Mouse (Mus musculus): ENCODE measurements at regions not wholly inside any gene's neighbourhood (a gene's known extent, or its start where the extent isn't known, plus 50 kb on each side); places are given as distances from the start of the nearest gene placed in this dataset.

- Histone ChIP-seq H3K4me1 (no peaks in the 10 kb centered on the region), H3K4me3 (no peak overlapping the region)
- WGBS = 82% methylated on average over 5 of the region's 5 CpGs
These were observed 207.5 kb downstream of the Fndc1 start for GRCm38 (mm10) chr17:7619641-7620040.

GRCm38 (mm10) chr17:7608046-7608445 is 219.1 kb downstream of the Fndc1 start:
- 73% methylated on average over 11 of the region's 11 CpGs for WGBS
- Histone ChIP-seq H3K4me1 (peaks cover 8% of the 10 kb centered on the region; the same call in 1 of the 2 replicates), H3K27ac (no peak overlapping the region), H3K27me3 (ENCODE audit: poor library complexity, severe bottlenecking) (no peaks in the 10 kb centered on the region), H3K4me3 (no peak overlapping the region), H3K9me3 (no peaks in the 10 kb centered on the region), H3K36me3 (replicated peaks) (no peaks in the 10 kb centered on the region)
- no peak for DNase-seq (ENCODE audit: extremely low spot score, low spot score)

More at GRCm38 (mm10) chr17:7619641-7620040, 207.5 kb downstream of the Fndc1 start:
- no peaks in the 10 kb centered on the region for H3K9me3 ChIP-seq
- DNase-seq (ENCODE audit: extremely low spot score, low spot score) = no peak
- H3K27ac ChIP-seq = no peak overlapping the region
- H3K27me3 ChIP-seq (ENCODE audit: poor library complexity, severe bottlenecking) = no peaks in the 10 kb centered on the region
- H3K36me3 ChIP-seq (replicated peaks) = no peaks in the 10 kb centered on the region

- no peaks in the 10 kb centered on the region for H3K9me3 ChIP-seq
- no peak overlapping the region for H3K4me3 ChIP-seq
- peaks cover 8% of the 10 kb centered on the region; the same call in 1 of the 2 replicates for H3K4me1 ChIP-seq
- no peak overlapping the region for H3K27ac ChIP-seq
- no peaks in the 10 kb centered on the region for H3K36me3 ChIP-seq (replicated peaks)
- DNase-seq (ENCODE audit: extremely low spot score, low spot score) = no peak
- H3K27me3 ChIP-seq (ENCODE audit: poor library complexity, severe bottlenecking) = no peaks in the 10 kb centered on the region
- 81% methylated on average over 4 of the region's 4 CpGs for WGBS
These were observed 219.7 kb downstream of the Fndc1 start for GRCm38 (mm10) chr17:7607431-7607830.

- Histone ChIP-seq H3K4me1 (peaks cover 8% of the 10 kb centered on the region; the same call in 1 of the 2 replicates), H3K36me3 (replicated peaks) (no peaks in the 10 kb centered on the region), H3K4me3 (no peak overlapping the region), H3K27me3 (ENCODE audit: poor library complexity, severe bottlenecking) (no peaks in the 10 kb centered on the region), H3K27ac (peak overlapping the region; percentile 54), H3K9me3 (no peaks in the 10 kb centered on the region)
- 63% methylated on average over 5 of the region's 5 CpGs for WGBS
- no peak for DNase-seq (ENCODE audit: extremely low spot score, low spot score)
These were observed 219.7 kb upstream of the Unc93a2 start for GRCm38 (mm10) chr17:7604813-7605504.

GRCm38 (mm10) chr17:7604096-7604495 is 218.8 kb upstream of the Unc93a2 start:
- Histone ChIP-seq H3K4me3 (no peak overlapping the region), H3K27me3 (ENCODE audit: poor library complexity, severe bottlenecking) (no peaks in the 10 kb centered on the region), H3K36me3 (replicated peaks) (no peaks in the 10 kb centered on the region), H3K4me1 (peaks cover 8% of the 10 kb centered on the region; the same call in 1 of the 2 replicates), H3K9me3 (no peaks in the 10 kb centered on the region), H3K27ac (no peak overlapping the region)
- 98% methylated on average over 3 of the region's 3 CpGs for WGBS
- no peak for DNase-seq (ENCODE audit: extremely low spot score, low spot score)

- Histone ChIP-seq H3K4me3 (no peak overlapping the region), H3K4me1 (peaks cover 5% of the 10 kb centered on the region; the same call in 1 of the 2 replicates), H3K27ac (no peak overlapping the region), H3K36me3 (replicated peaks) (no peaks in the 10 kb centered on the region), H3K9me3 (no peaks in the 10 kb centered on the region), H3K27me3 (ENCODE audit: poor library complexity, severe bottlenecking) (no peaks in the 10 kb centered on the region)
- DNase-seq (ENCODE audit: extremely low spot score, low spot score) = no peak
- WGBS = 79% methylated on average over 2 of the region's 2 CpGs
These were observed 215.3 kb upstream of the Unc93a2 start for GRCm38 (mm10) chr17:7600555-7600954.

GRCm38 (mm10) chr17:7597481-7597880 is 212.2 kb upstream of the Unc93a2 start:
- no peak overlapping the region for H3K4me3 ChIP-seq
- no peaks in the 10 kb centered on the region for H3K36me3 ChIP-seq (replicated peaks)
- no peaks in the 10 kb centered on the region for H3K4me1 ChIP-seq
- H3K27me3 ChIP-seq (ENCODE audit: poor library complexity, severe bottlenecking) = no peaks in the 10 kb centered on the region
- no peak overlapping the region for H3K27ac ChIP-seq
- H3K9me3 ChIP-seq = no peaks in the 10 kb centered on the region
- 61% methylated on average over 2 of the region's 2 CpGs for WGBS
- no peak for DNase-seq (ENCODE audit: extremely low spot score, low spot score)

GRCm38 (mm10) chr17:7594801-7595200 is 209.5 kb upstream of the Unc93a2 start:
- Histone ChIP-seq H3K4me1 (no peaks in the 10 kb centered on the region), H3K4me3 (no peak overlapping the region), H3K27me3 (ENCODE audit: poor library complexity, severe bottlenecking) (no peaks in the 10 kb centered on the region), H3K27ac (no peak overlapping the region), H3K9me3 (no peaks in the 10 kb centered on the region), H3K36me3 (replicated peaks) (no peaks in the 10 kb centered on the region)
- 69% methylated on average over 3 of the region's 3 CpGs for WGBS
- DNase-seq (ENCODE audit: extremely low spot score, low spot score) = no peak

GRCm38 (mm10) chr17:7592491-7592890 is 207.2 kb upstream of the Unc93a2 start:
- Histone ChIP-seq H3K4me3 (no peak overlapping the region), H3K27ac (no peak overlapping the region), H3K9me3 (no peaks in the 10 kb centered on the region), H3K27me3 (ENCODE audit: poor library complexity, severe bottlenecking) (no peaks in the 10 kb centered on the region), H3K4me1 (no peaks in the 10 kb centered on the region), H3K36me3 (replicated peaks) (no peaks in the 10 kb centered on the region)
- 83% methylated on average over 4 of the region's 4 CpGs for WGBS
- no peak for DNase-seq (ENCODE audit: extremely low spot score, low spot score)

- Histone ChIP-seq H3K4me1 (no peaks in the 10 kb centered on the region), H3K36me3 (replicated peaks) (no peaks in the 10 kb centered on the region), H3K9me3 (no peaks in the 10 kb centered on the region), H3K27me3 (ENCODE audit: poor library complexity, severe bottlenecking) (no peaks in the 10 kb centered on the region), H3K4me3 (no peak overlapping the region), H3K27ac (no peak overlapping the region)
- no peak for DNase-seq (ENCODE audit: extremely low spot score, low spot score)
- WGBS = 86% methylated on average over 4 of the region's 4 CpGs
These were observed 197.7 kb upstream of the Unc93a2 start for GRCm38 (mm10) chr17:7582866-7583398.

- H3K36me3 ChIP-seq (replicated peaks) = no peaks in the 10 kb centered on the region
These were observed 193.8 kb upstream of the Unc93a2 start for GRCm38 (mm10) chr17:7579031-7579430.

GRCm38 (mm10) chr17:7578003-7578402 is 192.7 kb upstream of the Unc93a2 start:
- no peak overlapping the region for H3K4me3 ChIP-seq
- no peaks in the 10 kb centered on the region for H3K27me3 ChIP-seq (ENCODE audit: poor library complexity, severe bottlenecking)
- H3K36me3 ChIP-seq (replicated peaks) = no peaks in the 10 kb centered on the region
- H3K9me3 ChIP-seq = no peaks in the 10 kb centered on the region
- 88% methylated on average over 8 of the region's 8 CpGs for WGBS
- no peak for DNase-seq (ENCODE audit: extremely low spot score, low spot score)
- no peaks in the 10 kb centered on the region for H3K4me1 ChIP-seq
- no peak overlapping the region for H3K27ac ChIP-seq

More at GRCm38 (mm10) chr17:7579031-7579430, 193.8 kb upstream of the Unc93a2 start:
- Histone ChIP-seq H3K4me3 (no peak overlapping the region), H3K9me3 (no peaks in the 10 kb centered on the region), H3K4me1 (no peaks in the 10 kb centered on the region), H3K27ac (no peak overlapping the region), H3K27me3 (ENCODE audit: poor library complexity, severe bottlenecking) (no peaks in the 10 kb centered on the region)
- no peak for DNase-seq (ENCODE audit: extremely low spot score, low spot score)
- WGBS = 92% methylated on average over 4 of the region's 4 CpGs

GRCm38 (mm10) chr17:7577227-7577626 is 192.0 kb upstream of the Unc93a2 start:
- WGBS = 90% methylated on average over 4 of the region's 4 CpGs
- Histone ChIP-seq H3K27me3 (ENCODE audit: poor library complexity, severe bottlenecking) (no peaks in the 10 kb centered on the region), H3K4me3 (no peak overlapping the region), H3K9me3 (no peaks in the 10 kb centered on the region), H3K27ac (no peak overlapping the region), H3K36me3 (replicated peaks) (no peaks in the 10 kb centered on the region), H3K4me1 (no peaks in the 10 kb centered on the region)
- DNase-seq (ENCODE audit: extremely low spot score, low spot score) = no peak

All from forebrain, embryonic 10.5 days (tissue).